Mouse (Mus musculus) hindbrain, postnatal 0 days (tissue): ENCODE data around the gene Gid4. TPM values are rescaled to one million over a fixed set of nuclear protein-coding genes. Genes with fewer than 3 reads are reported as not detected.

Experiments
- ATAC-seq: fragments of 200-750 bp; cut with Nextera tagmentation; 2 replicates; pipeline ENCODE4 v1.8.0; 2017; ENCODE audit warnings: mild to moderate bottlenecking, moderate TSS enrichment, moderate library complexity
- DNase-seq: peaks from one replicate; pipeline ENCODE4 v3.0.0-alpha.2; 2015; ENCODE audit warnings: low spot score
- H3K27ac ChIP-seq: fragments of 300-500 bp; sonication (generic); 2 replicates; pipeline ENCODE4 v1.5.1; 2014; ENCODE audit warnings: mild to moderate bottlenecking
- H3K27me3 ChIP-seq: fragments of 300-500 bp; sonication (generic); 2 replicates; pipeline ENCODE4 v1.6.1; 2014; ENCODE audit warnings: low read length, mixed read lengths; ENCODE audit not compliant: insufficient read depth
- H3K36me3 ChIP-seq: fragments of 300-500 bp; sonication (generic); 2 replicates; pipeline ENCODE4 v1.6.1; 2014; ENCODE audit warnings: low read length, mixed read lengths; ENCODE audit not compliant: insufficient read depth
- H3K4me1 ChIP-seq: fragments of 300-500 bp; sonication (generic); 2 replicates; pipeline ENCODE4 v1.6.1; 2014; ENCODE audit warnings: antibody characterized with exemption, low read length, mixed read lengths; ENCODE audit not compliant: insufficient read depth
- H3K4me2 ChIP-seq: fragments of 300-500 bp; sonication (generic); 2 replicates; pipeline ENCODE4 v1.6.1; 2014; ENCODE audit warnings: low read depth, mild to moderate bottlenecking, low read length, moderate library complexity, mixed read lengths
- H3K4me3 ChIP-seq: fragments of 300-500 bp; sonication (generic); 2 replicates; pipeline ENCODE4 v1.5.1; 2014; ENCODE audit warnings: low read length
- H3K9ac ChIP-seq: fragments of 300-500 bp; sonication (generic); replicated peaks from 2 replicates; pipeline ENCODE4 v1.6.1; 2014; ENCODE audit warnings: mild to moderate bottlenecking, low read length, moderate library complexity, mixed read lengths
- H3K9me3 ChIP-seq: fragments of 300-500 bp; sonication (generic); 2 replicates; pipeline ENCODE4 v1.6.1; 2016; ENCODE audit warnings: low read length, mixed read lengths
- CTCF ChIP-seq: IDR thresholded peaks from 2 replicates; pipeline ENCODE4 v1.5.1; 2016; ENCODE audit warnings: antibody characterized with exemption, control low read depth, low read depth
- WGBS: fragments of 180-500 bp; shearing (Covaris S2); extraction: QIAGEN DNeasy Blood & Tissue Kit; methylation state at CpG from one replicate; pipeline ENCODE4 v1.1.7; 2014; 5-methylcytosine and 5-hydroxymethylcytosine counted together
- polyA plus RNA-seq: library from polyadenylated mRNA; unstranded; fragments of >200 nt; fragmentation: Nextera tagmentation; extraction: Ambion mirVana; gene quantifications from 2 replicates; pipeline ENCODE4 v1.2.1, GENCODE M21; 2015
- total RNA-seq: library from RNA; depleted of rRNA; stranded (reverse); fragments of >200 nt; gene quantifications from 2 replicates; pipeline ENCODE4 v1.2.3, GENCODE M21; 2014

Gid4 gene
- total and polyA plus RNA-seq, 2 experiments from 2014 or later: 19.7 to 29.8 TPM

- TF ChIP-seq CTCF: no peak
- no peaks in the 10 kb centered on the region for H3K27me3 ChIP-seq
- H3K4me3 ChIP-seq: no peak within 1 kb of the TSS
- H3K36me3 ChIP-seq: peaks cover 50% of the 10 kb centered on the region
- WGBS: 94% methylated on average over 3 of the region's 3 CpGs
- ATAC-seq (no peak), DNase-seq (no peak)
- H3K4me1 ChIP-seq: no peaks in the 10 kb centered on the region
- no peak within 1 kb of the TSS for H3K4me2 ChIP-seq
- H3K9ac ChIP-seq: no peak within 1 kb of the TSS
- no peak within 1 kb of the TSS for H3K27ac ChIP-seq
- H3K9me3 ChIP-seq: no peaks in the 10 kb centered on the region
Measured at GRCm38 (mm10) chr11:60469039-60469438, 52.1 kb downstream of the Gid4 start, which contains the start of gene Myo15. Myo15 (plus strand) TSS chr11:60469339.

DNA sequence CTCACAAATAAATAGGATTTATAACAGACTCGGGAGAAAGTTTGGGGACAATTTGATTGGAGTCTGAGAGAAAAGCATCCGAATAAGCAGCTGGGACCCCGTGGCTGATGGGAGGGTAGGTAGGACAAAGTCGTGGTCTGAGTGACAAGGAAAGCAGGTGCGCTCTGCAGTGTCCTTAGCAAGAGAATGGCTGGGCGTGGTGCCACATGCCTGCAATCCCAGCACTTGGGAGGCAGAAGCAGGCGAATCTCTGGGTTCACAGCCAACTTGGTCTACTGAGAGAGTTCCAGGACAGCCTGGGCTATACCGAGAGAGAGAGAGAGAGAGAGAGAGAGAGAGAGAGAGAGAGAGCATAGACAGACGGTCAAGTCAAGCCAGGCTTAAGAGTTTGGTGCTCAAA is 53.8 kb downstream of the Gid4 start:
- Histone ChIP-seq H3K4me3 (no peak overlapping the region), H3K27ac (no peak overlapping the region), H3K4me2 (no peak overlapping the region), H3K27me3 (no peaks in the 10 kb centered on the region), H3K9me3 (no peaks in the 10 kb centered on the region), H3K9ac (no peak overlapping the region), H3K36me3 (peaks cover 34% of the 10 kb centered on the region), H3K4me1 (no peaks in the 10 kb centered on the region)
- DNase-seq (no peak), ATAC-seq (no peak)
- no peak for TF ChIP-seq CTCF
- 83% methylated on average over 9 of the region's 9 CpGs for WGBS

- no peaks in the 10 kb centered on the region for H3K4me1 ChIP-seq
- H3K27ac ChIP-seq: no peak overlapping the region
- H3K9me3 ChIP-seq: no peaks in the 10 kb centered on the region
- TF ChIP-seq CTCF: no peak
- DNase-seq: no peak
- H3K9ac ChIP-seq: no peak overlapping the region
- no peak for ATAC-seq
- 86% methylated on average over 5 of the region's 5 CpGs for WGBS
- H3K4me2 ChIP-seq: no peak overlapping the region
- no peaks in the 10 kb centered on the region; the same call in 1 of the 2 replicates for H3K36me3 ChIP-seq
- H3K4me3 ChIP-seq: no peak overlapping the region
- no peaks in the 10 kb centered on the region for H3K27me3 ChIP-seq
Measured at GRCm38 (mm10) chr11:60474534-60474933, 57.6 kb downstream of the Gid4 start.

GRCm38 (mm10) chr11:60475668-60476362 is 58.9 kb downstream of the Gid4 start:
- TF ChIP-seq CTCF: no peak
- no peaks in the 10 kb centered on the region for H3K27me3 ChIP-seq

DNA sequence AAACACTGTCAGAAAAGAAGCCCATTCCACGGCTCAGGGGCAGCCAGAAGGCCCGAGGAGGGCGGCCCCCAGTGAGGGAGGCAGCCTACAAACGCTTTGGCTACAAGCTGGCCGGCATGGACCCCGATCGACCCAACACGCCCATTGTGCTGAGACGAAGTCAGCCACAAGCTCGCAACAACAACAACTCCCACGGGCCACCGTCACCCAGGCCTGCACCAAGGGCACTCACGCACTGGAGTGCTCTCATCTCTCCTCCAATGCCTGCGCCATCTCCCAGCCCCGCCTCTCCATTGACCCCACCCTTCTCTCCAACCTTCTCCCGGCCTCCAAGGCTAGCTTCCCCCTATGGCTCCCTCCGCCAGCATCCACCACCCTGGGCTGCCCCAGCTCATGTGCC is 61.2 kb downstream of the Gid4 start:
- TF ChIP-seq CTCF: no peak
- 38% methylated on average over 17 of the region's 17 CpGs for WGBS

More at GRCm38 (mm10) chr11:60475668-60476362, 58.9 kb downstream of the Gid4 start:
- Histone ChIP-seq H3K9me3 (no peaks in the 10 kb centered on the region), H3K4me1 (no peaks in the 10 kb centered on the region), H3K9ac (no peak overlapping the region), H3K27ac (no peak overlapping the region), H3K4me3 (no peak overlapping the region), H3K4me2 (no peak overlapping the region), H3K36me3 (no peaks in the 10 kb centered on the region)
- DNase-seq (no peak), ATAC-seq (no peak)
- 88% methylated on average over 5 of the region's 5 CpGs for WGBS

GRCm38 (mm10) chr11:60486267-60486666 is 69.3 kb downstream of the Gid4 start:
- no peak overlapping the region for H3K27ac ChIP-seq
- no peak overlapping the region for H3K4me2 ChIP-seq
- H3K4me1 ChIP-seq: no peaks in the 10 kb centered on the region
- ATAC-seq (no peak), DNase-seq (no peak)
- no peak overlapping the region for H3K9ac ChIP-seq
- no peaks in the 10 kb centered on the region for H3K27me3 ChIP-seq
- 70% methylated on average over 3 of the region's 3 CpGs for WGBS
- no peaks in the 10 kb centered on the region for H3K9me3 ChIP-seq
- TF ChIP-seq CTCF: no peak
- H3K4me3 ChIP-seq: no peak overlapping the region
- H3K36me3 ChIP-seq: no peaks in the 10 kb centered on the region

More for the DNA sequence above, 61.2 kb downstream of the Gid4 start:
- Histone ChIP-seq H3K36me3 (no peaks in the 10 kb centered on the region), H3K27me3 (no peaks in the 10 kb centered on the region), H3K4me3 (no peak overlapping the region), H3K27ac (no peak overlapping the region), H3K9me3 (no peaks in the 10 kb centered on the region), H3K4me1 (no peaks in the 10 kb centered on the region), H3K9ac (no peak overlapping the region), H3K4me2 (no peak overlapping the region)
- DNase-seq (no peak), ATAC-seq (no peak)

GRCm38 (mm10) chr11:60492726-60493125 is 75.8 kb downstream of the Gid4 start:
- Histone ChIP-seq H3K36me3 (no peaks in the 10 kb centered on the region), H3K9ac (no peak overlapping the region), H3K27ac (no peak overlapping the region), H3K9me3 (no peaks in the 10 kb centered on the region), H3K4me3 (no peak overlapping the region), H3K4me2 (no peak overlapping the region), H3K4me1 (no peaks in the 10 kb centered on the region), H3K27me3 (no peaks in the 10 kb centered on the region)
- TF ChIP-seq CTCF: no peak
- 85% methylated on average over 5 of the region's 5 CpGs for WGBS
- ATAC-seq (no peak), DNase-seq (no peak)
